Mouse (Mus musculus) stomach, postnatal 0 days (tissue): Measurements from ENCODE around the gene Zfp341. TPM values are rescaled to one million over a fixed set of nuclear protein-coding genes. Genes with fewer than 3 reads are reported as not detected.

Experiments used
- ATAC-seq: fragments of 200-750 bp; cut with Nextera tagmentation; 2 replicates; pipeline ENCODE4 v1.8.0; 2017; ENCODE audit not compliant: low FRiP score, low TSS enrichment
- DNase-seq: peaks from one replicate; pipeline ENCODE4 v3.0.0-alpha.2; 2016; ENCODE audit warnings: low spot score
- H3K27ac ChIP-seq: fragments of 300-500 bp; sonication (generic); replicated peaks from 2 replicates; pipeline ENCODE4 v1.5.1; 2014; ENCODE audit warnings: mild to moderate bottlenecking, control low read depth
- H3K27me3 ChIP-seq: fragments of 300-500 bp; sonication (generic); 2 replicates; pipeline ENCODE4 v1.6.1; 2014; ENCODE audit warnings: low read length; ENCODE audit not compliant: control insufficient read depth, insufficient read depth
- H3K36me3 ChIP-seq: fragments of 300-500 bp; sonication (generic); 2 replicates; pipeline ENCODE4 v1.6.1; 2014; ENCODE audit warnings: low read length, mixed read lengths; ENCODE audit not compliant: control insufficient read depth, insufficient read depth
- H3K4me1 ChIP-seq: fragments of 300-500 bp; sonication (generic); replicated peaks from 2 replicates; pipeline ENCODE4 v1.6.1; 2014; ENCODE audit warnings: antibody characterized with exemption; ENCODE audit not compliant: control insufficient read depth, insufficient read depth
- H3K4me2 ChIP-seq: fragments of 300-500 bp; sonication (generic); replicated peaks from 2 replicates; pipeline ENCODE4 v1.6.1; 2014; ENCODE audit warnings: low read depth, mild to moderate bottlenecking, control low read depth, moderate library complexity
- H3K4me3 ChIP-seq: fragments of 300-500 bp; sonication (generic); 2 replicates; pipeline ENCODE4 v1.5.1; 2014; ENCODE audit warnings: low read depth, low read length, control low read depth
- H3K9ac ChIP-seq: fragments of 300-500 bp; sonication (generic); 2 replicates; pipeline ENCODE4 v1.6.1; 2014; ENCODE audit warnings: mild to moderate bottlenecking, low read length, control low read depth, mixed read lengths
- H3K9me3 ChIP-seq: fragments of 300-500 bp; sonication (generic); 2 replicates; pipeline ENCODE4 v1.6.1; 2016; ENCODE audit warnings: low read length; ENCODE audit not compliant: control insufficient read depth
- CTCF ChIP-seq: IDR thresholded peaks from 2 replicates; pipeline ENCODE4 v1.5.1; 2016; ENCODE audit warnings: antibody characterized with exemption, low read depth, mild to moderate bottlenecking, moderate library complexity
- EP300 ChIP-seq: optimal IDR thresholded peaks from 2 replicates; pipeline ENCODE3; 2016; ENCODE audit warnings: antibody characterized with exemption
- WGBS: fragments of 180-500 bp; shearing (Covaris S2); extraction: QIAGEN DNeasy Blood & Tissue Kit; methylation state at CpG from one replicate; pipeline ENCODE4 v1.1.7; 2014; 5-methylcytosine and 5-hydroxymethylcytosine counted together
- polyA plus RNA-seq: library from polyadenylated mRNA; unstranded; fragments of >200 nt; fragmentation: Nextera tagmentation; extraction: Ambion mirVana; gene quantifications from 2 replicates; pipeline ENCODE4 v1.2.1, GENCODE M21; 2015

Zfp341 gene
- polyA plus RNA-seq, 1 experiment from 2014 or later = 0.27 TPM

DNA sequence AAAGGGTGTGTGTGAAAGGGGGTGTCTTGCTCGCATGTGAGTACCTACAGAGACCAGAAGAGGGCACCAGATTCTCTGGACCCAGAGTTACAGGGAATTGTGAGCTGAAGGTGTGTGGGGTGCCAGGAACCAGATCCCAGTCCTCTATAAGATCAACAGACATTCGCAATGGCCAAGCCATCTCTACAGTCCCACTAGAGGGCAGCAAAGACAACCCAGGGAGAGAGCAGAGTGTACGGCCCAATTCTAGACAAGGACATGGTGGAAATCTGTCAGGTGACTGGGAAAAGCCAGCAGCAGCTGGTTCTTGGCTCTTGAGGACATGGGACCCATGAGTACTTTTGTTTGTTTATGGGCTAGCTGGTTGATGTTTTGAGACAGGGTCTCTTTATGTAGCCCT is 20.1 kb upstream of the Zfp341 start:
- ATAC-seq = no peak
- DNase-seq = peak; percentile 32
- no peak overlapping the region for H3K9ac ChIP-seq
- no peak overlapping the region for H3K4me2 ChIP-seq
- H3K4me3 ChIP-seq = no peak overlapping the region
- H3K27ac ChIP-seq = no peak overlapping the region
- peaks cover 5% of the 10 kb centered on the region; the same call in 1 of the 2 replicates for H3K36me3 ChIP-seq
- no peaks in the 10 kb centered on the region for H3K9me3 ChIP-seq
- no peaks in the 10 kb centered on the region for H3K27me3 ChIP-seq
- no peaks in the 10 kb centered on the region for H3K4me1 ChIP-seq
- TF ChIP-seq EP300 = no peak
- peak; percentile 78 for TF ChIP-seq CTCF
- WGBS = 71% methylated on average over 3 of the region's 3 CpGs

DNA sequence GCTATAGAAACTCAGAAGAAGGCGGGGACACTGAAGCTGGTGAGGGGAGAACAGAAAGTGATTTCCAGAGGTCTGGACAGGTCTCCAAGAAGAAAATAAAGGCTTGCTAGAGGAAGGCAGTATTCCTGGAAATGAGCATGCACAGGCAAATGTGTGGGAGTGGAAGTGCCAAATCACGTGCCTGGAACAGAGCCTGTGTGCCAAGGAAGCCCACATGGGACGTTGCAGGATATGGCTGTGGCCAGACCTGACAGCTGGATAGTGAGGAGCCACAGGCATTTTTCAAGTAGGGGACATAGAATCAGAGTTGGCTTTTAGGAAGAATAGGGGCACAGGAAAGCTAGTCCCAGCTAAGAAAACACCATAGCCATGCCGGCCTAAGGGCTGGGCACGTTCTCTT is 17.3 kb upstream of the Zfp341 start:
- peaks cover 5% of the 10 kb centered on the region; the same call in 1 of the 2 replicates for H3K36me3 ChIP-seq
- DNase-seq (no peak), ATAC-seq (no peak)
- H3K27me3 ChIP-seq = no peaks in the 10 kb centered on the region
- H3K9ac ChIP-seq = no peak overlapping the region
- WGBS = 67% methylated on average over 5 of the region's 5 CpGs
- no peak for TF ChIP-seq EP300
- TF ChIP-seq CTCF = no peak
- H3K4me1 ChIP-seq = no peaks in the 10 kb centered on the region
- peak overlapping the region; percentile 35; the same call in 1 of the 2 replicates for H3K27ac ChIP-seq
- H3K4me2 ChIP-seq = no peak overlapping the region
- no peak overlapping the region for H3K4me3 ChIP-seq
- no peaks in the 10 kb centered on the region for H3K9me3 ChIP-seq

DNA sequence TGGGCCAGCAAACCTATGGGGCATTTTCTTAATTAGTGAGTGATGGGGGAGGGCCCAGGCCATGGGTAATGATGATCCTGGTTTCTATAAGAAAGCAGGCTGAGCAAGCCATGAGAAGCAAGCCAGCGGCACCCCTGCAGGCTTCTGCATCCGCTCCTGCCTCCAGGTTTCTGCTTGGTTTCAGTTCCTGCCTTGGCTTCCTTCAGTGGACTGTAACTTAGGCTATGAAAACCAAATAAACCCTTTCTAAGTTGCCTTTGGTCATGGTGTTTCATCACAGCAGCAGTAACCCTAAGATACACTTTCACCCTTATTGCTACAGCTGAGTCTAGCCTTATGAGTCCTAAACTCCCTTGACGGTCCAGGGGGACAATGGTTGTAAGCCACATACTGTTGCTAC is 15.7 kb upstream of the Zfp341 start:
- Histone ChIP-seq H3K9me3 (no peaks in the 10 kb centered on the region), H3K27me3 (no peaks in the 10 kb centered on the region), H3K4me3 (no peak overlapping the region), H3K9ac (no peak overlapping the region), H3K27ac (no peak overlapping the region), H3K4me2 (no peak overlapping the region), H3K4me1 (no peaks in the 10 kb centered on the region), H3K36me3 (peaks cover 5% of the 10 kb centered on the region; the same call in 1 of the 2 replicates)
- ATAC-seq (no peak), DNase-seq (no peak)
- 81% methylated on average over 3 of the region's 3 CpGs for WGBS
- TF ChIP-seq CTCF (no peak), EP300 (no peak)

- ATAC-seq (no peak), DNase-seq (no peak)
- no peaks in the 10 kb centered on the region for H3K27me3 ChIP-seq
- H3K4me1 ChIP-seq = no peaks in the 10 kb centered on the region; the same call in 1 of the 2 replicates
- H3K36me3 ChIP-seq = no peaks in the 10 kb centered on the region
- H3K9ac ChIP-seq = no peak overlapping the region
- no peak overlapping the region for H3K4me2 ChIP-seq
- H3K9me3 ChIP-seq = no peaks in the 10 kb centered on the region
- no peak overlapping the region for H3K27ac ChIP-seq
- WGBS = 74% methylated on average over 6 of the region's 6 CpGs
- H3K4me3 ChIP-seq = no peak overlapping the region
- peak; percentile 41 for TF ChIP-seq CTCF
- no peak for TF ChIP-seq EP300
These were observed 12.5 kb upstream of the Zfp341 start for GRCm38 (mm10) chr2:154600586-154600985.

DNA sequence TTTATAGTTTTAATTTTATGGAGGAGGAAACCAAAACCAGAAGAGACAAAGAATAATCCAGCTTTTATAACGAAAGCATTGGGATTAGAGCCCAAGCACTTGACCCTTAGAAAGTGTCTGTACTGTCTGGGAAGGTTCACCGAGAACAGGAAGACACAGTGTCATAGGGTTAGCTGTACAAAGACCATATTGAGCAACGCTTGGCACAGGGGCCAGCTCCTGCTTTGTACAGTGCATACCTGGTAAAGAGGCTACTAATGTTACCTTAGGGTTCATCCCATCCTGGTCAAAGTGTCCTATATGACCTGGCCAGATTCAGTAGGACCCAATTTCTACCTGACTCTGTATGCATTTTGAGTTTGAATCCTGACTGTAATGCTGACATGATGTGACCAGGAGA is 11.8 kb upstream of the Zfp341 start:
- 74% methylated on average over 3 of the region's 3 CpGs for WGBS
- TF ChIP-seq CTCF = no peak
- TF ChIP-seq EP300 = no peak
- no peak overlapping the region for H3K4me2 ChIP-seq
- no peaks in the 10 kb centered on the region; the same call in 1 of the 2 replicates for H3K4me1 ChIP-seq
- ATAC-seq (no peak), DNase-seq (no peak)
- H3K9ac ChIP-seq = no peak overlapping the region
- H3K27ac ChIP-seq = no peak overlapping the region
- no peaks in the 10 kb centered on the region for H3K36me3 ChIP-seq
- no peaks in the 10 kb centered on the region for H3K9me3 ChIP-seq
- H3K27me3 ChIP-seq = no peaks in the 10 kb centered on the region
- no peak overlapping the region for H3K4me3 ChIP-seq

DNA sequence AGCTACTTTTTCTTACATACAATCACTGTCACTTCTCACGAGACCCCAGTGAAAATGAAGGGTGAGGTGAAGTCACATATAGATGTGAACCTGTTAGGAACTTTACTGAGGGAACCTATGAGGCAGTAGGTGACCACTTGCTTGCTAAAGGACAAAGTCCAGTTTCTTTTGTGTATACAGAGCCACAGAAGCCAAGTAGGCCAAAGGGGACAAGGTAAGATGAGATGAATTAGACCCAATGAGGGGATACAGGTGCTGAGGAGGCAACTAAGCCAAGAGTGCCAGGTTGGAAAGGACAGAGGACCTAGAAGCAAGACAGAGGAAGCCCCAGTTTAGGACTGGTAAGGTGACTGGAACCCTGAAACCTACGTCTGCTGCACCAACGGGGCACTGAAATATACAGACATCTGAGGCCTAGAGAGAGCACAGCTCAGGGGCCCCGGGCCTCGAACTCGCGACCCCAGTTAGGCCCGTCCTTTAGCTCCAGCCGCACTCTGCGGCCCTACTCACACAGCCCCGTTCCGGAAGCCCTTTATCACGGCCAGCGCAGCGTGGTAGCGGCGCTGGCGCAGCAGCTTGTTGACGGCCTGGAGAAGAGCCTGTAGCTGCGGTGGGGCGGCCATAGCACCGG is 10.0 kb upstream of the Zfp341 start:
- H3K27ac ChIP-seq = peak overlapping the region; percentile 93
- DNase-seq (peak; percentile 67), ATAC-seq (peak; percentile 66)
- no peaks in the 10 kb centered on the region for H3K27me3 ChIP-seq
- H3K4me1 ChIP-seq = no peaks in the 10 kb centered on the region; the same call in 1 of the 2 replicates
- no peaks in the 10 kb centered on the region for H3K9me3 ChIP-seq
- H3K4me2 ChIP-seq = peak overlapping the region; percentile 85
- no peaks in the 10 kb centered on the region for H3K36me3 ChIP-seq
- 13% methylated on average over 22 of the region's 22 CpGs for WGBS
- TF ChIP-seq CTCF (no peak), EP300 (no peak)
- peak overlapping the region; percentile 96 for H3K9ac ChIP-seq
- peak overlapping the region; percentile 86 for H3K4me3 ChIP-seq
